Mouse (Mus musculus) layer of hippocampus, postnatal 36 days (tissue): ENCODE results near the gene Olfr47. TPM values are rescaled to one million over a fixed set of nuclear protein-coding genes. Genes with fewer than 3 reads are reported as not detected.
"Not testable (repeated sequence)": the region's sequence is repeated elsewhere in the genome, so short reads cannot be mapped to it uniquely, and the experiment has no call there.

Experiments
- DNase-seq, 2 experiments: peaks; one replicate each; pipeline ENCODE4 v3.0.0; 2022
- total RNA-seq, 2 experiments: library from RNA; stranded (reverse); gene quantifications; 2 replicates each; pipeline ENCODE4 v1.2.3; 2021

The Olfr47 gene
- total RNA-seq: not detected

GRCm38 (mm10) chr6:43231255-43231654 lies at the start of gene Olfr47:
Gene Olfr47 (plus strand): TSS chr6:43231529.
- DNase-seq: not testable (repeated sequence)

- DNase-seq: no peak
Observed at GRCm38 (mm10) chr6:43190986-43191385, 40.3 kb upstream of the Olfr47 start.

- no peak for DNase-seq
Observed at GRCm38 (mm10) chr6:43196781-43197180, 34.5 kb upstream of the Olfr47 start, which contains the start of gene Olfr435. Gene Olfr435 (plus strand): TSS chr6:43197146.

- DNase-seq: no peak
Observed at GRCm38 (mm10) chr6:43198094-43198493, 33.2 kb upstream of the Olfr47 start.

- no peak for DNase-seq
Observed at GRCm38 (mm10) chr6:43202786-43203185, 28.5 kb upstream of the Olfr47 start.

- no peak for DNase-seq
Observed at GRCm38 (mm10) chr6:43205355-43205754, 26.0 kb upstream of the Olfr47 start.

- DNase-seq: not testable (repeated sequence)
Observed at GRCm38 (mm10) chr6:43212873-43213272, 18.5 kb upstream of the Olfr47 start, which contains the start of gene Olfr434. Gene Olfr434 (plus strand): TSS chr6:43213021.

GRCm38 (mm10) chr6:43242061-43242460 lies 10.7 kb downstream of the Olfr47 start:
- no peak for DNase-seq

GRCm38 (mm10) chr6:43247396-43247795 lies 16.1 kb downstream of the Olfr47 start:
- no peak for DNase-seq

- DNase-seq: no peak
Observed at GRCm38 (mm10) chr6:43252994-43253393, 21.7 kb downstream of the Olfr47 start.

GRCm38 (mm10) chr6:43254193-43254926 lies 23.0 kb downstream of the Olfr47 start:
- no peak for DNase-seq

GRCm38 (mm10) chr6:43260756-43261155 lies 29.4 kb downstream of the Olfr47 start:
- no peak for DNase-seq

GRCm38 (mm10) chr6:43265363-43266041 lies 34.2 kb downstream of the Olfr47 start, which contains the start of gene Arhgef5:
Gene Arhgef5 (plus strand): TSS chr6:43265582.
- DNase-seq: no peak

- DNase-seq: no peak
Observed at GRCm38 (mm10) chr6:43266356-43266755, 35.0 kb downstream of the Olfr47 start.

- no peak for DNase-seq
Observed at GRCm38 (mm10) chr6:43272597-43272996, 41.3 kb downstream of the Olfr47 start.

GRCm38 (mm10) chr6:43274123-43274522 lies 42.8 kb downstream of the Olfr47 start:
- no peak for DNase-seq

- DNase-seq: no peak
Observed at GRCm38 (mm10) chr6:43278247-43278646, 46.9 kb downstream of the Olfr47 start.

GRCm38 (mm10) chr6:43280481-43280880 lies 49.2 kb downstream of the Olfr47 start:
- DNase-seq: no peak

Other genes starting within 250 kb of the Olfr47 start
- gene Olfr441, start 125.2 kb upstream of the Olfr47 start, total RNA-seq: not detected
- gene Olfr237-ps1, start 85.0 kb upstream of the Olfr47 start, total RNA-seq: not detected
- not detected for gene Olfr437, start 68.2 kb upstream of the Olfr47 start, total RNA-seq
- not detected for gene Olfr13, start 59.4 kb upstream of the Olfr47 start, total RNA-seq
- not detected for gene Olfr435, start 34.4 kb upstream of the Olfr47 start, total RNA-seq
- not detected for gene Olfr434, start 18.5 kb upstream of the Olfr47 start, total RNA-seq
- 1 to 10 TPM; 2.4 to 2.7 TPM for gene Arhgef5, start 34.1 kb downstream of the Olfr47 start, total RNA-seq
- not detected for gene Nobox, start 78.0 kb downstream of the Olfr47 start, total RNA-seq